Mouse (Mus musculus) Patski (cell line): ENCODE data around the gene Vmn1r142. TPM values are rescaled to one million over a fixed set of nuclear protein-coding genes. Genes with fewer than 3 reads are reported as not detected.
"Not testable (repeated sequence)": the region's sequence is repeated elsewhere in the genome, so short reads cannot be mapped to it uniquely, and the experiment has no call there.

Source experiments
- ATAC-seq: fragments of 100-300 bp; one replicate; pipeline ENCODE4 v1.8.0; 2021
- CTCF ChIA-PET: fragments of 350-600 bp; sonication (Branson Sonifier 250); formaldehyde crosslinking; loops from one replicate; lab custom pipeline; 2022; ENCODE audit warnings: inconsistent platforms; lab: Charles Lee
- POLR2A ChIA-PET: fragments of 350-600 bp; sonication (Branson Sonifier 250); formaldehyde crosslinking; loops from one replicate; lab custom pipeline; 2022; ENCODE audit warnings: antibody characterized with exemption, inconsistent platforms; lab: Charles Lee
- DNase-seq: peaks from one replicate; pipeline ENCODE4 v3.0.0-alpha.2; 2011; ENCODE audit warnings: low read depth, low spot score
- H3K27me3 ChIP-seq: fragments of 371-371 bp; one replicate; pipeline ENCODE4 v1.5.1; 2021
- in situ Hi-C: fragments of 300-500 bp; cut with MboI; formaldehyde crosslinking; loops from 3 replicates; pipeline ENCODE4 v1.11.1; 2018; ENCODE audit warnings: low pct_unique_long_range_greater_than_20kb, mixed read lengths
- polyA plus RNA-seq: library from polyadenylated mRNA; unstranded; gene quantifications from one replicate; pipeline ENCODE4 v1.2.3, GENCODE M21; 2021

Gene Vmn1r142
- not detected for polyA plus RNA-seq

DNA sequence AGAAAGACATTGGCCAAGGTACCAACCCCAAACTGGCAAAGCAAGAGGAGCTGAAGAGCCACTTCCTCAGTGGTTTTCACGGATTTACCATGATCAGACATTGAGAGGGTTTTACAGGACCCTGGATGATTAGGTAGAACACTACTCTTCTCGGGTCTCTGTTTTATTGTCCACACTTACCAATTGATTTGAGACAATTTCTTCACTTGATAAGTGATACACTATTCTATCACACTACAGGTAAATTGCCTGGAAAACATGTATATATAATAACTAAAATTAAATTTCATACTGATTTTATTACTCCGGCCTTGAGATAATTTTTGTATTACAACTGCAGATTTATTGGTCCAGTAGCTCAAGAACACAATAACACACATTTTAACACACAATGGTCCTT, at the start of gene Vmn1r142:
Gene Vmn1r142 (minus strand): TSS at position 101 of the 400 bp plus-strand sequence.
- in situ Hi-C loops, CTCF ChIA-PET, DNase-seq, ATAC-seq, POLR2A ChIA-PET, H3K27me3 ChIP-seq: not testable (repeated sequence)

DNA sequence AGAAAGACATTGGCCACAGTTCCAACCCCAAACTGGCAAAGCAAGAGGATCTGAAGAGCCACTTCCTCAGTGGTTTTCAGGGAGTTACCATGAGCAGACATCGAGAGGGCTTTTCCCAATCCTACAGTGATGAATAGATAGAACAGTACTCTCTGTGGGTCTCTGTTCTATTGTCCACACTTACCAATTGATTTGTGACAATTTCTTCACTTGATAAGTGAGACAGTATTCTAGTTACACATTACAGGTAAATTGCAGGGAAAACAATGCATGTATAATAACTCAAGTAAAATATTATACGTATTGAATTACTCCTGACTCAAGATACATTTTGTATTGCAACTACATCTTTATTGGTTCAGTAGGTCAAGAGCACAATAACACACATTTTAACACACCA, 37.3 kb upstream of the Vmn1r142 start, which contains the start of gene Gm8653:
Gene Gm8653 (minus strand): TSS at position 101 of the 400 bp plus-strand sequence.
- CTCF ChIA-PET, DNase-seq, in situ Hi-C loops, H3K27me3 ChIP-seq, ATAC-seq, POLR2A ChIA-PET: not testable (repeated sequence)

DNA sequence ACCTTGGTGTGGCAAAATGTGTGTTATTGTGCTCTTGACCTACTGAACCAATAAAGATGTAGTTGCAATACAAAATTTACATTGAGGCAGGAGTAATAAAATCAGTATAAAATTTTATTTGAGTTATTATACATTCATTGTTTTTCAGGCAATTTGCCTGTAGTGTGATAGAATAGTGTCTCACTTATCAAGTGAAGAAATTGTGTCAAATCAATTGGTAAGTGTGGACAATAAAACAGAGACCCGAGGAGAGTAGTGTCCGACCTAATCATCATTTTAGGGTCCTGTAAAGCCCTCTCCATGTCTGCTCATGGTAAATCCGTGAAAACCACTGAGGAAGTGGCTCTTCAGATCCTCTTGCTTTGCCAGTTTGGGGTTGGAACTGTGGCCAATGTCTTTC, 25.2 kb upstream of the Vmn1r142 start, which contains the start of gene Vmn1r143:
Gene Vmn1r143 (plus strand): TSS at position 301 of the 400 bp plus-strand sequence.
- CTCF ChIA-PET, DNase-seq, ATAC-seq, in situ Hi-C loops, H3K27me3 ChIP-seq, POLR2A ChIA-PET: not testable (repeated sequence)

DNA sequence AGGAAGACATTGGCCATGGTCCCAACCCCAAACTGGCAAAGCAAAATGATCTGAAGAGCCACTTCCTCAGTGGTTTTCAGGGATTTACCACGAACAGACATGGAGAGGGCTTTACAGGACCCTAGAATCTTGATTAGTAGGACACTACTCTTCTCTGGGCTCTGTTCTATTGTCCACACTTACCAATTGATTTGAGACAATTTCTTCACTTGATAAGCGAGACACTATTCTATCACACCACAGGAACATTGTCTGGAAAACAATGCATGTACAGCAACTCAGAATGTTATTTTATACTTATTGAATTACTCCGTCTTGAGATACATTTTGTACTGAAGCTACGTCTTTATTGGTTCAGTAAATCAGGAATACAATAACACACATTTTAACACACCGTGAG, 29.2 kb downstream of the Vmn1r142 start, which contains the start of gene Gm10666:
Gene Gm10666 (minus strand): TSS at position 101 of the 400 bp plus-strand sequence.
- ATAC-seq, POLR2A ChIA-PET, in situ Hi-C loops, DNase-seq, H3K27me3 ChIP-seq, CTCF ChIA-PET: not testable (repeated sequence)

- POLR2A ChIA-PET, ATAC-seq, H3K27me3 ChIP-seq, in situ Hi-C loops, CTCF ChIA-PET, DNase-seq: not testable (repeated sequence)
These were observed 45.7 kb downstream of the Vmn1r142 start, which contains the start of gene Gm16451 for GRCm38 (mm10) chr7:22118145-22118544. Gm16451 (minus strand) TSS chr7:22118245.

Other genes starting within 250 kb of the Vmn1r142 start
- not detected for gene Gm5891, start 242.7 kb downstream of the Vmn1r142 start, polyA plus RNA-seq
- not detected for gene Vmn1r137, start 169.4 kb downstream of the Vmn1r142 start, polyA plus RNA-seq
- gene Vmn1r138, start 135.1 kb downstream of the Vmn1r142 start, polyA plus RNA-seq = not detected
- not detected for gene Gm6176, start 107.7 kb downstream of the Vmn1r142 start, polyA plus RNA-seq
- not detected for gene Vmn1r139, start 95.0 kb downstream of the Vmn1r142 start, polyA plus RNA-seq
- not detected for gene Gm16451, start 45.8 kb downstream of the Vmn1r142 start, polyA plus RNA-seq
- gene Gm10666, start 29.3 kb downstream of the Vmn1r142 start, polyA plus RNA-seq = not detected
- not detected for gene Vmn1r143, start 25.3 kb upstream of the Vmn1r142 start, polyA plus RNA-seq
- gene Gm8653, start 37.2 kb upstream of the Vmn1r142 start, polyA plus RNA-seq = not detected
- not detected for gene Gm8453, start 65.4 kb upstream of the Vmn1r142 start, polyA plus RNA-seq
- not detected for gene Gm4187, start 165.7 kb upstream of the Vmn1r142 start, polyA plus RNA-seq
- not detected for gene Gm8660, start 207.0 kb upstream of the Vmn1r142 start, polyA plus RNA-seq
- not detected for gene Vmn1r148, start 249.5 kb upstream of the Vmn1r142 start, polyA plus RNA-seq